Mouse (Mus musculus): ENCODE data around the gene Slc35g3. TPM values are rescaled to one million over a fixed set of nuclear protein-coding genes. Genes with fewer than 3 reads are reported as not detected.

Gene Slc35g3
- total RNA-seq, 2 experiments from 2014 or later = not detected

Other genes starting within 250 kb of the Slc35g3 start
Only the 30 nearest of the 43 such genes appear.
- gene Atp1b2, start 156.0 kb downstream of the Slc35g3 start, total RNA-seq (2014; fragmentation: Nextera tagmentation) = 1.7 and 3.0 TPM in 2 replicates
- gene Atp1b2, start 156.0 kb downstream of the Slc35g3 start, total RNA-seq (2017) = 0.10 TPM in 1 of 2 replicates, not detected in the other
- not detected in 2 replicates for gene Shbg, start 144.1 kb downstream of the Slc35g3 start, total RNA-seq (2014; fragmentation: Nextera tagmentation)
- gene Shbg, start 144.1 kb downstream of the Slc35g3 start, total RNA-seq (2017) = not detected in 2 replicates
- not detected in 2 replicates for gene Sat2, start 139.9 kb downstream of the Slc35g3 start, total RNA-seq (2014; fragmentation: Nextera tagmentation)
- 1.8 TPM in 1 of 2 replicates, not detected in the other for gene Sat2, start 139.9 kb downstream of the Slc35g3 start, total RNA-seq (2017)
- 47.4 and 65.8 TPM in 2 replicates for gene Fxr2, start 129.0 kb downstream of the Slc35g3 start, total RNA-seq (2014; fragmentation: Nextera tagmentation)
- 34.1 and 37.1 TPM in 2 replicates for gene Fxr2, start 129.0 kb downstream of the Slc35g3 start, total RNA-seq (2017)
- gene Sox15, start 106.7 kb downstream of the Slc35g3 start, total RNA-seq (2014; fragmentation: Nextera tagmentation) = not detected in 2 replicates
- not detected in 2 replicates for gene Sox15, start 106.7 kb downstream of the Slc35g3 start, total RNA-seq (2017)
- 40.7 and 48.6 TPM in 2 replicates for gene Mpdu1, start 99.3 kb downstream of the Slc35g3 start, total RNA-seq (2014; fragmentation: Nextera tagmentation)
- gene Mpdu1, start 99.3 kb downstream of the Slc35g3 start, total RNA-seq (2017) = 58.5 and 67.9 TPM in 2 replicates
- gene Cd68, start 95.8 kb downstream of the Slc35g3 start, total RNA-seq (2014; fragmentation: Nextera tagmentation) = 29.7 and 52.0 TPM in 2 replicates
- 27.0 and 47.7 TPM in 2 replicates for gene Cd68, start 95.8 kb downstream of the Slc35g3 start, total RNA-seq (2017)
- 969 and 995 TPM in 2 replicates for gene Eif4a1, start 89.5 kb downstream of the Slc35g3 start, total RNA-seq (2014; fragmentation: Nextera tagmentation)
- 1,214 and 1,335 TPM in 2 replicates for gene Eif4a1, start 89.5 kb downstream of the Slc35g3 start, total RNA-seq (2017)
- 99.4 and 106 TPM in 2 replicates for gene Senp3, start 79.9 kb downstream of the Slc35g3 start, total RNA-seq (2014; fragmentation: Nextera tagmentation)
- gene Senp3, start 79.9 kb downstream of the Slc35g3 start, total RNA-seq (2017) = 95.6 and 98.9 TPM in 2 replicates
- gene Tnfsf13, start 76.2 kb downstream of the Slc35g3 start, total RNA-seq (2014; fragmentation: Nextera tagmentation) = 5.4 and 27.7 TPM in 2 replicates
- 38.0 and 41.8 TPM in 2 replicates for gene Tnfsf13, start 76.2 kb downstream of the Slc35g3 start, total RNA-seq (2017)
- gene Tnfsf12, start 66.1 kb downstream of the Slc35g3 start, total RNA-seq (2014; fragmentation: Nextera tagmentation) = 2.1 and 6.1 TPM in 2 replicates
- 0.46 and 1.6 TPM in 2 replicates for gene Tnfsf12, start 66.1 kb downstream of the Slc35g3 start, total RNA-seq (2017)
- 4.9 and 6.6 TPM in 2 replicates for gene Tnfsfm13, start 65.9 kb downstream of the Slc35g3 start, total RNA-seq (2014; fragmentation: Nextera tagmentation)
- 3.6 and 6.1 TPM in 2 replicates for gene Tnfsfm13, start 65.9 kb downstream of the Slc35g3 start, total RNA-seq (2017)
- gene Polr2a, start 3.3 kb downstream of the Slc35g3 start, total RNA-seq (2014; fragmentation: Nextera tagmentation) = 153 and 165 TPM in 2 replicates
- gene Polr2a, start 3.3 kb downstream of the Slc35g3 start, total RNA-seq (2017) = 30.2 and 38.5 TPM in 2 replicates
- gene Zbtb4, start 3.9 kb upstream of the Slc35g3 start, total RNA-seq (2014; fragmentation: Nextera tagmentation) = 1.8 and 2.1 TPM in 2 replicates
- 0.26 and 0.43 TPM in 2 replicates for gene Zbtb4, start 3.9 kb upstream of the Slc35g3 start, total RNA-seq (2017)
- gene Chrnb1, start 34.0 kb upstream of the Slc35g3 start, total RNA-seq (2014; fragmentation: Nextera tagmentation) = not detected in 2 replicates
- gene Chrnb1, start 34.0 kb upstream of the Slc35g3 start, total RNA-seq (2017) = 0.82 TPM in 1 of 2 replicates, not detected in the other
- 1.6 and 2.9 TPM in 2 replicates for gene Fgf11, start 39.9 kb upstream of the Slc35g3 start, total RNA-seq (2014; fragmentation: Nextera tagmentation)
- not detected in 2 replicates for gene Fgf11, start 39.9 kb upstream of the Slc35g3 start, total RNA-seq (2017)
- gene Tmem102, start 43.7 kb upstream of the Slc35g3 start, total RNA-seq (2014; fragmentation: Nextera tagmentation) = not detected in 2 replicates
- not detected in 2 replicates for gene Tmem102, start 43.7 kb upstream of the Slc35g3 start, total RNA-seq (2017)
- not detected in 2 replicates for gene Gm39566, start 53.3 kb upstream of the Slc35g3 start, total RNA-seq (2014; fragmentation: Nextera tagmentation)
- gene Gm39566, start 53.3 kb upstream of the Slc35g3 start, total RNA-seq (2017) = not detected in 2 replicates
- not detected in 2 replicates for gene Spem2, start 56.5 kb upstream of the Slc35g3 start, total RNA-seq (2014; fragmentation: Nextera tagmentation)
- gene Spem2, start 56.5 kb upstream of the Slc35g3 start, total RNA-seq (2017) = not detected in 2 replicates
- gene Spem1, start 60.2 kb upstream of the Slc35g3 start, total RNA-seq (2014; fragmentation: Nextera tagmentation) = not detected in 2 replicates
- not detected in 2 replicates for gene Spem1, start 60.2 kb upstream of the Slc35g3 start, total RNA-seq (2017)
- gene Nlgn2, start 75.8 kb upstream of the Slc35g3 start, total RNA-seq (2014; fragmentation: Nextera tagmentation) = 13.5 and 33.1 TPM in 2 replicates
- 4.0 and 7.4 TPM in 2 replicates for gene Nlgn2, start 75.8 kb upstream of the Slc35g3 start, total RNA-seq (2017)
- gene Tmem256, start 76.5 kb upstream of the Slc35g3 start, total RNA-seq (2014; fragmentation: Nextera tagmentation) = 294 and 359 TPM in 2 replicates
- gene Tmem256, start 76.5 kb upstream of the Slc35g3 start, total RNA-seq (2017) = 118 and 164 TPM in 2 replicates
- 108 and 109 TPM in 2 replicates for gene Plscr3, start 84.4 kb upstream of the Slc35g3 start, total RNA-seq (2014; fragmentation: Nextera tagmentation)
- gene Plscr3, start 84.4 kb upstream of the Slc35g3 start, total RNA-seq (2017) = 24.9 and 25.2 TPM in 2 replicates
- 0.60 TPM in 1 of 2 replicates, not detected in the other for gene Tnk1, start 96.8 kb upstream of the Slc35g3 start, total RNA-seq (2014; fragmentation: Nextera tagmentation)
- gene Tnk1, start 96.8 kb upstream of the Slc35g3 start, total RNA-seq (2017) = not detected in 2 replicates
- not detected in 2 replicates for gene Tmem95, start 116.0 kb upstream of the Slc35g3 start, total RNA-seq (2014; fragmentation: Nextera tagmentation)
- not detected in 2 replicates for gene Tmem95, start 116.0 kb upstream of the Slc35g3 start, total RNA-seq (2017)
- 0.41 and 4.2 TPM in 2 replicates for gene Kctd11, start 119.4 kb upstream of the Slc35g3 start, total RNA-seq (2014; fragmentation: Nextera tagmentation)
- gene Kctd11, start 119.4 kb upstream of the Slc35g3 start, total RNA-seq (2017) = 1.1 and 2.6 TPM in 2 replicates
- gene Acap1, start 133.6 kb upstream of the Slc35g3 start, total RNA-seq (2014; fragmentation: Nextera tagmentation) = 52.4 and 65.1 TPM in 2 replicates
- gene Acap1, start 133.6 kb upstream of the Slc35g3 start, total RNA-seq (2017) = 47.0 and 50.7 TPM in 2 replicates
- gene 2810408A11Rik, start 139.0 kb upstream of the Slc35g3 start, total RNA-seq (2014; fragmentation: Nextera tagmentation) = 1.3 and 3.5 TPM in 2 replicates
- 3.6 and 6.4 TPM in 2 replicates for gene 2810408A11Rik, start 139.0 kb upstream of the Slc35g3 start, total RNA-seq (2017)
- 32.0 and 38.9 TPM in 2 replicates for gene Neurl4, start 139.1 kb upstream of the Slc35g3 start, total RNA-seq (2014; fragmentation: Nextera tagmentation)
- 20.7 and 27.5 TPM in 2 replicates for gene Neurl4, start 139.1 kb upstream of the Slc35g3 start, total RNA-seq (2017)
- gene Gps2, start 151.9 kb upstream of the Slc35g3 start, total RNA-seq (2014; fragmentation: Nextera tagmentation) = 71.5 and 99.8 TPM in 2 replicates
- gene Gps2, start 151.9 kb upstream of the Slc35g3 start, total RNA-seq (2017) = 47.1 and 58.2 TPM in 2 replicates

Measured in granulocyte monocyte progenitor cell, adult 5-6 weeks (primary cell).